Mouse (Mus musculus) lung, postnatal 0 days (tissue): ENCODE measurements around the gene Cnnm1. TPM values are rescaled to one million over a fixed set of nuclear protein-coding genes. Genes with fewer than 3 reads are reported as not detected.

Experiments
- ATAC-seq: fragments of 200-750 bp; cut with Nextera tagmentation; 2 replicates; pipeline ENCODE4 v1.8.0; 2017; ENCODE audit warnings: moderate library complexity
- DNase-seq: peaks from one replicate; pipeline ENCODE4 v3.0.0-alpha.2; 2016; ENCODE audit warnings: low spot score
- H3K27ac ChIP-seq: fragments of 300-500 bp; sonication (generic); 2 replicates; pipeline ENCODE4 v1.5.1; 2014; ENCODE audit warnings: antibody characterized with exemption, mild to moderate bottlenecking, low read length, mixed read lengths
- H3K27me3 ChIP-seq: fragments of 300-500 bp; sonication (generic); replicated peaks from 2 replicates; pipeline ENCODE4 v1.6.1; 2014; ENCODE audit warnings: low read length, mixed read lengths; ENCODE audit not compliant: insufficient read depth
- H3K36me3 ChIP-seq: fragments of 300-500 bp; sonication (generic); 2 replicates; pipeline ENCODE4 v1.6.1; 2014; ENCODE audit warnings: low read length, mixed read lengths; ENCODE audit not compliant: insufficient read depth
- H3K4me1 ChIP-seq: fragments of 300-500 bp; sonication (generic); 2 replicates; pipeline ENCODE4 v1.6.1; 2014; ENCODE audit warnings: antibody characterized with exemption, low read depth, low read length, mixed read lengths; ENCODE audit not compliant: insufficient read depth
- H3K4me2 ChIP-seq: fragments of 300-500 bp; sonication (generic); replicated peaks from 2 replicates; pipeline ENCODE4 v1.6.1; 2014; ENCODE audit warnings: low read depth, mild to moderate bottlenecking, low read length, moderate library complexity, mixed read lengths
- H3K4me3 ChIP-seq: fragments of 300-500 bp; sonication (generic); 2 replicates; pipeline ENCODE4 v1.5.1; 2014; ENCODE audit warnings: low read depth, low read length
- H3K9ac ChIP-seq: fragments of 300-500 bp; sonication (generic); replicated peaks from 2 replicates; pipeline ENCODE4 v1.6.1; 2014; ENCODE audit warnings: low read depth, mild to moderate bottlenecking
- H3K9me3 ChIP-seq: fragments of 300-500 bp; sonication (generic); 2 replicates; pipeline ENCODE4 v1.6.1; 2016; ENCODE audit warnings: low read length, mixed read lengths
- CTCF ChIP-seq: IDR thresholded peaks from 2 replicates; pipeline ENCODE4 v1.5.1; 2016; ENCODE audit warnings: antibody characterized with exemption, mild to moderate bottlenecking
- EP300 ChIP-seq: IDR thresholded peaks from 2 replicates; pipeline ENCODE4 v1.6.1; 2016; ENCODE audit warnings: antibody characterized with exemption, mild to moderate bottlenecking, control low read depth
- WGBS: fragments of 180-500 bp; shearing (Covaris S2); extraction: QIAGEN DNeasy Blood & Tissue Kit; methylation state at CpG from one replicate; pipeline ENCODE4 v1.1.7; 2014; 5-methylcytosine and 5-hydroxymethylcytosine counted together
- polyA plus RNA-seq: library from polyadenylated mRNA; unstranded; fragments of >200 nt; fragmentation: Nextera tagmentation; extraction: Ambion mirVana; gene quantifications from 2 replicates; pipeline ENCODE4 v1.2.1, GENCODE M21; 2015

Cnnm1 gene
- polyA plus RNA-seq, 1 experiment from 2014 or later, result 0.25 TPM

DNA sequence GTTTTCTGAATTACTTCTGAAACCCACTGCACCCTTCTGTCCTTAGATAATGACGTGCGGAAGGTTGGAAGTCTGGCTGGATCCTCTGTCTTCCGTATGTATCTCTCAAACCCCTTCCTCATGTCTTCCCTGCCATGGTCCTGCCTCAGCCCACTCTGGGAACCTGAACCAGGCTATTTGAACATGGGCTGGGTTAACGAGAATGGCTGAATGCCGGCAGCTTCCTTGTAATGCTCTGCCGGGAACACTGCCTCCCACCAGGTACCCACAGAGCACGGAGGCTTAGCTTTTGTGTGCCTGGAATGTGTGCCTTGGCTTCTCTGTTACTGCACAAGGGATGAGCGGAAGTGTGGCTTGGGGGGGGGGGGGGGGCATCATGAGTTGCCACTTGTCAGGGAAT, 32.1 kb downstream of the Cnnm1 start:
- Histone ChIP-seq H3K36me3 (no peaks in the 10 kb centered on the region), H3K27me3 (no peaks in the 10 kb centered on the region), H3K4me3 (no peak overlapping the region), H3K27ac (no peak overlapping the region), H3K4me2 (no peak overlapping the region), H3K9ac (no peak overlapping the region), H3K9me3 (no peaks in the 10 kb centered on the region), H3K4me1 (no peaks in the 10 kb centered on the region)
- DNase-seq, result no peak
- no peak for ATAC-seq
- 84% methylated on average over 8 of the region's 8 CpGs for WGBS
- TF ChIP-seq EP300, result no peak
- no peak for TF ChIP-seq CTCF

DNA sequence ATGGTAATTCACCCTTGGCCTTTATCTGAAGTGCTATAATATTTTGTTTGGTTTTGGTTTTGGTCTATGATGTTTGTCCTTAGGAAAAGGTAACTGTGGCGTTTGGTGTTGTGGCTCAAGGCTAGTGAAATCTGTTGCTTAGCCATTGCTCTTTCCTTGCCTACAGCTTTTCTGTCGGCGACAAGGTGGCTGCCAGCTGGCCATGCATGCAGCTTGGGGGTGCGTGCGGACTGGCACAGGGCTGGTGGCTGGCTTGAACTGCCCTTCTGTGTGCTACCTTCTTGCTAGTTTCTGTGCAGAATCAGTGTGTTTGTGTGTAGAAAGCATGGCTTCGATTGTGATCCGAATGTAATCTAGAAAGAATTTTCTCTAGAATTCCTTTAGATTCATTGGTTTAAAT, 32.5 kb downstream of the Cnnm1 start:
- Histone ChIP-seq H3K9ac (no peak overlapping the region), H3K9me3 (no peaks in the 10 kb centered on the region), H3K4me3 (no peak overlapping the region), H3K27ac (no peak overlapping the region), H3K4me1 (no peaks in the 10 kb centered on the region), H3K27me3 (no peaks in the 10 kb centered on the region), H3K36me3 (no peaks in the 10 kb centered on the region), H3K4me2 (no peak overlapping the region)
- WGBS, result 83% methylated on average over 7 of the region's 7 CpGs
- TF ChIP-seq EP300 (no peak), CTCF (no peak)
- ATAC-seq, result no peak
- no peak for DNase-seq

DNA sequence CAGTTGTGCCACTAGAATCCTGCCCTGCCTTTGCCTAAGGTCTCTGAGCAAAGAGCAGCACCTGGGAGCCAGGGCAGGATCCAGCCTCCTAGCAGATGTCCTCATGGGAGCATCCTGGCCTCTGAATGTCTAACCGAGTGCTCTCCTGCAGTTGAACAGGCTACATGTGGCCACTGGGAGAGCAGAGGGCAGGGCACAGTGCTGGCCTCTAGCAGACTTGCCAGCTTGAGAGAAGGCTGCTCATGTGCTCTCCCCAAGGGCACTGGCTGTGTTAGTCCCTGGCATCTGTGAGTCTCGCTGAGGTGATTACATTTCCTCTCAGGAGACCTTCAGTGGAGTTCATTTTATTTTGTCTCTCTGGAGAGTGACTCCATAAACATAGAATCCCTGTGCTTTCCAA, 35.4 kb downstream of the Cnnm1 start:
- DNase-seq, result no peak
- TF ChIP-seq CTCF, result no peak
- no peak for TF ChIP-seq EP300
- Histone ChIP-seq H3K4me2 (no peak overlapping the region), H3K9ac (no peak overlapping the region), H3K4me1 (no peaks in the 10 kb centered on the region), H3K9me3 (no peaks in the 10 kb centered on the region), H3K27me3 (no peaks in the 10 kb centered on the region), H3K27ac (no peak overlapping the region), H3K4me3 (no peak overlapping the region), H3K36me3 (no peaks in the 10 kb centered on the region)
- WGBS, result 46% methylated on average over 2 of the region's 2 CpGs
- no peak for ATAC-seq

DNA sequence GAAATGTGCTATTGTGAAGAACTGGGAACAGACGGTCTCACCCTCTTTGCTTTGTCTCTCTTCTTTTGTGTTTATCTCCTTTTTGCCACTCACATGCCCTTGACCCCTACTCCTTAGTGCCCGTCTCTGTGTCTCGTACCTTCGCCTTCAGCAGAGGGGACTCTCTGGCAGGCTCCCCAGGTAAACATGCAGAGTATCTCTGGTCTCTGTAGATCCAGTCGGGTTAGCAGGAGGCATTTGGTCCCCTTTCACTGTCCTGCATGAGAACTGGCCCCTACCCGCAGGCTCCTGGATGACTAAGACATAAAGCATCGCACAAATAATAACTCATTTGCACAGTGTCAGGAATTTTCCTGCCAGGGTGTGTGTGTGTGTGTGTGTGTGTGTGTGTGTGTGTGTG, 35.8 kb downstream of the Cnnm1 start:
- Histone ChIP-seq H3K9me3 (no peaks in the 10 kb centered on the region), H3K4me1 (no peaks in the 10 kb centered on the region), H3K9ac (no peak overlapping the region), H3K36me3 (no peaks in the 10 kb centered on the region), H3K27ac (no peak overlapping the region), H3K4me3 (no peak overlapping the region), H3K27me3 (no peaks in the 10 kb centered on the region), H3K4me2 (no peak overlapping the region)
- DNase-seq (no peak), ATAC-seq (no peak)
- 51% methylated on average over 7 of the region's 7 CpGs for WGBS
- TF ChIP-seq EP300 (no peak), CTCF (no peak)

DNA sequence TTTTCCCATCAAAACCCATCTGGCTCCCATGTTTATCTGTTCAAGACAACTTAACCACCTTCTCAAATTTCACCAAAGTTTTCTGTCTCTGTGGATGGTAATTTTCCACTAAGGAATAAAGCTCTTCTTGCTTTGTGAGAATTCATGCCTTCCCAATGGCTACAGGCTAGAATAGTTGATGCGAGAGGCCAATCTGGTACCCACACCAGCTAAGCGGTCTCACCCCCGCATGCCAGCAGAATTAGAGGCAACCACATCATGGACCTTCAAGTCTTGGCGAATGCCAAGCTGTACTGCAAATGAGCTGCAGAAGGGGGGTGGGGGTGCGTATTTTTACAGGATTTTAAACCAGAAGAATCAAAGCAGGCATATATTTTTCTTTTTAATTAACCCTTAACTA, 37.2 kb downstream of the Cnnm1 start:
- H3K4me3 ChIP-seq, result no peak overlapping the region
- no peaks in the 10 kb centered on the region for H3K4me1 ChIP-seq
- H3K27me3 ChIP-seq, result no peaks in the 10 kb centered on the region
- H3K36me3 ChIP-seq, result no peaks in the 10 kb centered on the region
- no peak overlapping the region for H3K4me2 ChIP-seq
- no peaks in the 10 kb centered on the region for H3K9me3 ChIP-seq
- H3K9ac ChIP-seq, result no peak overlapping the region
- no peak for ATAC-seq
- no peak for TF ChIP-seq EP300
- TF ChIP-seq CTCF, result no peak
- WGBS, result 82% methylated on average over 5 of the region's 5 CpGs
- no peak for DNase-seq
- no peak overlapping the region for H3K27ac ChIP-seq

DNA sequence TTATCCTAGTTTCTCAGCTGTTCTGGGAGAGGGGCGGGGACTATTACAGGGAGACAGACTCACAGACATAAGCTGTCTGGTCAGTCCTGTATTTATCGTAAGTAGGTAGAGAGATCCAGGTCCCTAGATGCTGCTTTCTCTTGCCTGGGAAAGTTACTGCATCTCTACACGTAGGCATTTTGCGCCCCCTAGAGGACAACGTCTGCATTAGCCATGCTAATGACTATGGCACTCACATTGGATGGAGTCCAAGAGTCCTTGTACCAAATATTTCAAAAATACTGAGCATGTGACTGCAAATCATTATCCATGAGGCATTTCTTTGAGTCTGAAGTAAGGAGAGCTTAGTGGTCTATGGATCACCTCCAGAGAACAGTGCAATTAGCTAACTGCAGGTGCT, 38.7 kb downstream of the Cnnm1 start:
- TF ChIP-seq CTCF (peak; percentile 86), EP300 (no peak)
- DNase-seq, result peak; percentile 85
- H3K4me3 ChIP-seq, result no peak overlapping the region
- ATAC-seq, result peak; percentile 26; the same call in 1 of the 2 replicates
- 17% methylated on average over 5 of the region's 5 CpGs for WGBS
- no peaks in the 10 kb centered on the region for H3K4me1 ChIP-seq
- H3K36me3 ChIP-seq, result no peaks in the 10 kb centered on the region
- H3K9ac ChIP-seq, result no peak overlapping the region
- no peak overlapping the region for H3K4me2 ChIP-seq
- H3K27me3 ChIP-seq, result no peaks in the 10 kb centered on the region
- H3K9me3 ChIP-seq, result no peaks in the 10 kb centered on the region
- no peak overlapping the region for H3K27ac ChIP-seq

DNA sequence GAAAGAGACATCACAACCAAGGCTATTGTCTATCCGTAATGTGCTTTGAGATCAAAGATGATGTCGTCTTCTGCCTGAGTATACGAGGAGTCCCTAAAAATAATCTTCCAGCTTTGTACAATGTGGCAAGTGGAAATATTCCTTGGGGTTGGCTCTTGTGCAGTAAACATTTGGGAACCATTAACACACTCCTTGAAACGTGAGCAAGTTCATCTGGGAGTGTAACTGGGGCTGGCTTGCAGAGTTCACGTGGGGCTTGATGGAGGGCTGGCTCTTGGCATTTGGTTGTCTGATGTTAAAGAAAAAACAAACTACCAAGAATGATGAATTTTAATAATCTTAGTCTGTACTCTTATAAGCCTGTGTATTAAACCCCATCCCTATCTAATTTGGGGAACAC, 39.2 kb downstream of the Cnnm1 start:
- DNase-seq (no peak), ATAC-seq (no peak)
- H3K27me3 ChIP-seq, result no peaks in the 10 kb centered on the region
- no peak for TF ChIP-seq CTCF
- no peak for TF ChIP-seq EP300
- no peaks in the 10 kb centered on the region for H3K4me1 ChIP-seq
- no peak overlapping the region for H3K9ac ChIP-seq
- no peak overlapping the region for H3K4me2 ChIP-seq
- no peak overlapping the region for H3K27ac ChIP-seq
- no peak overlapping the region for H3K4me3 ChIP-seq
- H3K9me3 ChIP-seq, result no peaks in the 10 kb centered on the region
- no peaks in the 10 kb centered on the region for H3K36me3 ChIP-seq
- WGBS, result 73% methylated on average over 5 of the region's 5 CpGs
